Mouse (Mus musculus): Measurements from ENCODE around the gene Ndufs8. TPM values are rescaled to one million over a fixed set of nuclear protein-coding genes. Genes with fewer than 3 reads are reported as not detected.

Gene Ndufs8
- polyA plus RNA-seq, 1 experiment from 2014 or later = 397 TPM

DNA sequence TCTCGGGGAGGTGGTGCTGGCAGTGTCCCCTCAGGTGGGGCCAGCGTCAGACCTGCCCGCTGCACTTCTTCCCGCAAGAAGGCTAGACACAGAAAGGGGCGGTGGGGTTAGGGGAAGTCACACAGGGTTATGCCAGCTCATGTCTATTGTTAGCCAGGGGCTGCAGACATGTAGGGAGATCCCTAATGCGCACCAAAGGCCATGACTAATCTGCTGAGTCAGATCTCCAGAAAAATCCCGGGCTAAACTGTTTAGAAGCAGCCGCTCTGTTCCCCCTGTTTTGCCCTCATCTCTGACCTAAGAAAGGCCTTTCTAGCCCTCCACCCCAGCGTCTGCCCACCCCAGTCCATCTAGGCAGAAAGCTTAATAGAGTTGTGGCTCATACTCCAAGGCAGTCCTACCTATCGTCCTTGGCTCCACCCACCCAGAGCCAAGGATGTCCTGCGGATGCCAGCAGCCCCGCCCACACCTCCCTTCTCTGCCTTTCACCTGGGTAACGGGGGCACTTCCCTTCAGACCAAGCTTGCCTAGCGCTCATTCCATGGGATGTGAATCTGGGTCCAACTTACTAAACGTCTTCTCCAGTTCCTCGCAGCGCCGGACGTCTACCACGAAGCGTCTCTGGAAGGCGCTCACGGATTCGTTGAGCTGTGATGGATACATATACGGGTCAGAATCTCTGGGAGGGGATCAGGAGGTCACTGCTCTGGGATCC lies 8.8 kb downstream of the Ndufs8 start:
- Histone ChIP-seq H3K4me3 (ENCODE audit: low read length) (no peak overlapping the region), H3K4me2 (replicated peaks; ENCODE audit: low read depth, low read length) (peak overlapping the region; percentile 86; the same call in 1 of the 2 replicates), H3K9ac (ENCODE audit: low read depth, low read length) (0 out of 2 replicates have a peak overlapping the region, but pooled peaks have one; percentile 48), H3K27me3 (ENCODE audit: control insufficient read depth, insufficient read depth, low read length) (no peaks in the 10 kb centered on the region), H3K4me1 (ENCODE audit: control insufficient read depth, insufficient read depth, low read length) (peaks cover 32% of the 10 kb centered on the region), H3K36me3 (ENCODE audit: control insufficient read depth, insufficient read depth, low read length) (peaks cover 43% of the 10 kb centered on the region), H3K9me3 (ENCODE audit: control insufficient read depth, low read length) (no peaks in the 10 kb centered on the region), H3K27ac (ENCODE audit: low read depth, low read length) (no peak overlapping the region)
- no peak for ATAC-seq (ENCODE audit: low FRiP score, low TSS enrichment)
- WGBS = 67% methylated on average over 25 of the region's 25 CpGs

DNA sequence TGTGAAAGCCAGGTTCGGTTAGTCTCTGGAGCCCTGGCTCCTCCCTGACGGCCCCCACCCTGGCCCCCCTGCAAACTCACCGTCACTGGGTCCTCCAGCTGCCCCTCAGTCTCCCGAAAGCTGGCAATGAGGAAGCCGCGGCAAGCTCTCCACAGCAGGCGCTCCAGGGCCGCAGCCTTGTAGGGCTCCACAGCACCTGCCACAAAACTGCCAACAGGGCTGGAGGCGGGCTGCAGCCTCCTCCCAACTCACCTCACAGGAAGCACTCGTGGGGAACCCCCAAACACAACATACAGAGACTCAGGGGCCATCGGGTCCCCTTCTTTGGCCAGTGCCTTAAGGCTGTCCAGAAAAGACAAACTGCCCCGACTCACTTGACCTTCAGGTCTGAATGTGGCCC lies 9.6 kb downstream of the Ndufs8 start:
- no peak overlapping the region for H3K27ac ChIP-seq (ENCODE audit: low read depth, low read length)
- ATAC-seq (ENCODE audit: low FRiP score, low TSS enrichment) = no peak
- H3K36me3 ChIP-seq (ENCODE audit: control insufficient read depth, insufficient read depth, low read length) = peaks cover 40% of the 10 kb centered on the region
- H3K9ac ChIP-seq (ENCODE audit: low read depth, low read length) = no peak overlapping the region
- H3K9me3 ChIP-seq (ENCODE audit: control insufficient read depth, low read length) = no peaks in the 10 kb centered on the region
- no peak overlapping the region for H3K4me3 ChIP-seq (ENCODE audit: low read length)
- H3K27me3 ChIP-seq (ENCODE audit: control insufficient read depth, insufficient read depth, low read length) = no peaks in the 10 kb centered on the region
- WGBS = 84% methylated on average over 12 of the region's 12 CpGs
- H3K4me1 ChIP-seq (ENCODE audit: control insufficient read depth, insufficient read depth, low read length) = peaks cover 32% of the 10 kb centered on the region
- no peak overlapping the region for H3K4me2 ChIP-seq (replicated peaks; ENCODE audit: low read depth, low read length)

DNA sequence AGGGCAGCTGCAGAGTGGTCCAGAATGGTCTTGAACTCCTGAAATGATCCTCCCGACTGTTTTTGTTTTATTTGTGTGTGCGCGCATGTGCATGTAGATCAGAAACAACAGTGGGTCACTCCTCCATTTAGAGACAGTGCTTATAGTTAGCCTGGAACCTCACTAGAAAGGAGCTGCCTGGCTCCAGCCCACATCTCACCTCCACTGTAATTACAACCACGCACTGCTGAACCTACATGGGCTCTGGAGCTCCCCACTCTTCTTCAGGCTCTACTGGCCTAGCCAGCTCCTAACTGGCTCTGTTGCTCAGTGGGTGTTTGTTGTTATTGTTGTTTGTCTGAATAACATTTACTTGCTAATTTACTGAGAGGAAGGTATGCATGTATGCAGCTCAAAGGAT lies 13.0 kb downstream of the Ndufs8 start:
- peaks cover 9% of the 10 kb centered on the region for H3K4me1 ChIP-seq (ENCODE audit: control insufficient read depth, insufficient read depth, low read length)

GRCm38 (mm10) chr19:3898952-3899351 lies 13.6 kb downstream of the Ndufs8 start:
- Histone ChIP-seq H3K9me3 (ENCODE audit: control insufficient read depth, low read length) (no peaks in the 10 kb centered on the region), H3K4me2 (replicated peaks; ENCODE audit: low read depth, low read length) (no peak overlapping the region), H3K4me3 (ENCODE audit: low read length) (no peak overlapping the region), H3K4me1 (ENCODE audit: control insufficient read depth, insufficient read depth, low read length) (0 out of 2 replicates have a peak, but pooled peaks cover 2% of the 10 kb centered on the region), H3K36me3 (ENCODE audit: control insufficient read depth, insufficient read depth, low read length) (peaks cover 77% of the 10 kb centered on the region), H3K9ac (ENCODE audit: low read depth, low read length) (no peak overlapping the region), H3K27ac (ENCODE audit: low read depth, low read length) (no peak overlapping the region), H3K27me3 (ENCODE audit: control insufficient read depth, insufficient read depth, low read length) (no peaks in the 10 kb centered on the region)
- no peak for ATAC-seq (ENCODE audit: low FRiP score, low TSS enrichment)
- WGBS = 66% methylated on average over 7 of the region's 7 CpGs

More for the DNA sequence above, 13.0 kb downstream of the Ndufs8 start:
- Histone ChIP-seq H3K9ac (ENCODE audit: low read depth, low read length) (no peak overlapping the region), H3K27me3 (ENCODE audit: control insufficient read depth, insufficient read depth, low read length) (no peaks in the 10 kb centered on the region), H3K4me2 (replicated peaks; ENCODE audit: low read depth, low read length) (no peak overlapping the region), H3K27ac (ENCODE audit: low read depth, low read length) (no peak overlapping the region), H3K4me3 (ENCODE audit: low read length) (no peak overlapping the region), H3K9me3 (ENCODE audit: control insufficient read depth, low read length) (no peaks in the 10 kb centered on the region), H3K36me3 (ENCODE audit: control insufficient read depth, insufficient read depth, low read length) (peaks cover 72% of the 10 kb centered on the region)
- 97% methylated on average over 4 of the region's 4 CpGs for WGBS
- ATAC-seq (ENCODE audit: low FRiP score, low TSS enrichment) = no peak

GRCm38 (mm10) chr19:3897557-3897956 lies 15.0 kb downstream of the Ndufs8 start:
- Histone ChIP-seq H3K4me1 (ENCODE audit: control insufficient read depth, insufficient read depth, low read length) (0 out of 2 replicates have a peak, but pooled peaks cover 2% of the 10 kb centered on the region), H3K27me3 (ENCODE audit: control insufficient read depth, insufficient read depth, low read length) (no peaks in the 10 kb centered on the region), H3K9ac (ENCODE audit: low read depth, low read length) (no peak overlapping the region), H3K4me2 (replicated peaks; ENCODE audit: low read depth, low read length) (no peak overlapping the region), H3K36me3 (ENCODE audit: control insufficient read depth, insufficient read depth, low read length) (peaks cover 77% of the 10 kb centered on the region), H3K4me3 (ENCODE audit: low read length) (no peak overlapping the region), H3K9me3 (ENCODE audit: control insufficient read depth, low read length) (no peaks in the 10 kb centered on the region), H3K27ac (ENCODE audit: low read depth, low read length) (no peak overlapping the region)
- ATAC-seq (ENCODE audit: low FRiP score, low TSS enrichment) = no peak
- 93% methylated on average over 5 of the region's 5 CpGs for WGBS

- Histone ChIP-seq H3K4me3 (ENCODE audit: low read length) (no peak overlapping the region), H3K27ac (ENCODE audit: low read depth, low read length) (no peak overlapping the region), H3K9me3 (ENCODE audit: control insufficient read depth, low read length) (no peaks in the 10 kb centered on the region), H3K36me3 (ENCODE audit: control insufficient read depth, insufficient read depth, low read length) (peaks cover 78% of the 10 kb centered on the region), H3K4me2 (replicated peaks; ENCODE audit: low read depth, low read length) (no peak overlapping the region), H3K4me1 (ENCODE audit: control insufficient read depth, insufficient read depth, low read length) (0 out of 2 replicates have a peak, but pooled peaks cover 2% of the 10 kb centered on the region), H3K27me3 (ENCODE audit: control insufficient read depth, insufficient read depth, low read length) (no peaks in the 10 kb centered on the region), H3K9ac (ENCODE audit: low read depth, low read length) (no peak overlapping the region)
- 90% methylated on average over 10 of the region's 10 CpGs for WGBS
- no peak for ATAC-seq (ENCODE audit: low FRiP score, low TSS enrichment)
Observed at GRCm38 (mm10) chr19:3896208-3896607, 16.4 kb downstream of the Ndufs8 start.

- H3K36me3 ChIP-seq (ENCODE audit: control insufficient read depth, insufficient read depth, low read length) = peaks cover 86% of the 10 kb centered on the region
- ATAC-seq (ENCODE audit: low FRiP score, low TSS enrichment) = no peak
- H3K27me3 ChIP-seq (ENCODE audit: control insufficient read depth, insufficient read depth, low read length) = no peaks in the 10 kb centered on the region
- no peaks in the 10 kb centered on the region for H3K9me3 ChIP-seq (ENCODE audit: control insufficient read depth, low read length)
- 39% methylated on average over 3 of the region's 3 CpGs for WGBS
- no peak overlapping the region for H3K4me3 ChIP-seq (ENCODE audit: low read length)
- no peak overlapping the region for H3K27ac ChIP-seq (ENCODE audit: low read depth, low read length)
- H3K4me1 ChIP-seq (ENCODE audit: control insufficient read depth, insufficient read depth, low read length) = 0 out of 2 replicates have a peak, but pooled peaks cover 2% of the 10 kb centered on the region
- no peak overlapping the region for H3K4me2 ChIP-seq (replicated peaks; ENCODE audit: low read depth, low read length)
- H3K9ac ChIP-seq (ENCODE audit: low read depth, low read length) = no peak overlapping the region
Observed at GRCm38 (mm10) chr19:3895171-3895631, 17.4 kb downstream of the Ndufs8 start.

DNA sequence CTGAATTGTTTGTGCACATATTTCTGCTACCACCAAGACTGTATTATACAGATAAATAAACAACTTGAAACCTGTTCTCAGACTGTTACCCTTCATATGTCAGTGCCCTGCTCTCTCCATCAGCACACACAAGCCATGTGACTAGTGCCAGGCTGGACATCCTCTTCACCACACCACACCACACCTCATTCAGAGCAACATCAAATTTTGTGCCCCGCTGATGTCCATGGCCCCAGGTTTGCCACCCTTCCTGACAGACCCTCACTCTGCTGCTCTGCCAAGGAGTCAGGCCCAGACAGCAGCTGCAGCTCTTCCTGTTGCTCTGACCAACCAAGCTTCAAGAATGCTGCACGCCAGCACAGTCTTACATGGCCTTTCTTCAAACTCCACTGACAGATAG lies 18.3 kb downstream of the Ndufs8 start:
- no peak overlapping the region for H3K4me3 ChIP-seq (ENCODE audit: low read length)
- no peaks in the 10 kb centered on the region for H3K9me3 ChIP-seq (ENCODE audit: control insufficient read depth, low read length)
- 0 out of 2 replicates have a peak, but pooled peaks cover 2% of the 10 kb centered on the region for H3K4me1 ChIP-seq (ENCODE audit: control insufficient read depth, insufficient read depth, low read length)
- WGBS = 93% methylated on average over 2 of the region's 2 CpGs
- H3K9ac ChIP-seq (ENCODE audit: low read depth, low read length) = no peak overlapping the region
- no peak overlapping the region for H3K27ac ChIP-seq (ENCODE audit: low read depth, low read length)
- H3K4me2 ChIP-seq (replicated peaks; ENCODE audit: low read depth, low read length) = no peak overlapping the region
- H3K36me3 ChIP-seq (ENCODE audit: control insufficient read depth, insufficient read depth, low read length) = peaks cover 85% of the 10 kb centered on the region
- H3K27me3 ChIP-seq (ENCODE audit: control insufficient read depth, insufficient read depth, low read length) = no peaks in the 10 kb centered on the region
- no peak for ATAC-seq (ENCODE audit: low FRiP score, low TSS enrichment)

GRCm38 (mm10) chr19:3893545-3894116 lies 18.9 kb downstream of the Ndufs8 start:
- 93% methylated on average over 4 of the region's 4 CpGs for WGBS

More at GRCm38 (mm10) chr19:3893545-3894116, 18.9 kb downstream of the Ndufs8 start:
- H3K27me3 ChIP-seq (ENCODE audit: control insufficient read depth, insufficient read depth, low read length) = no peaks in the 10 kb centered on the region
- peaks cover 91% of the 10 kb centered on the region for H3K36me3 ChIP-seq (ENCODE audit: control insufficient read depth, insufficient read depth, low read length)
- H3K4me2 ChIP-seq (replicated peaks; ENCODE audit: low read depth, low read length) = no peak overlapping the region
- H3K9me3 ChIP-seq (ENCODE audit: control insufficient read depth, low read length) = no peaks in the 10 kb centered on the region
- no peak overlapping the region for H3K4me3 ChIP-seq (ENCODE audit: low read length)
- no peak overlapping the region for H3K9ac ChIP-seq (ENCODE audit: low read depth, low read length)
- ATAC-seq (ENCODE audit: low FRiP score, low TSS enrichment) = no peak
- no peaks in the 10 kb centered on the region for H3K4me1 ChIP-seq (ENCODE audit: control insufficient read depth, insufficient read depth, low read length)
- H3K27ac ChIP-seq (ENCODE audit: low read depth, low read length) = no peak overlapping the region

Data from kidney, embryonic 14.5 days (tissue).